Mouse (Mus musculus): Measurements from ENCODE around the gene Zfp131. TPM values are rescaled to one million over a fixed set of nuclear protein-coding genes. Genes with fewer than 3 reads are reported as not detected.

Gene Zfp131
- polyA plus RNA-seq, 1 experiment from 2014 or later: 37.2 TPM

Other genes starting within 250 kb of the Zfp131 start
- gene Ccl28, start 167.1 kb downstream of the Zfp131 start, polyA plus RNA-seq (2015; fragmentation: Nextera tagmentation; extraction: Ambion mirVana): 0.25 and 0.43 TPM in 2 replicates
- gene Hmgcs1, start 100.5 kb downstream of the Zfp131 start, polyA plus RNA-seq (2015; fragmentation: Nextera tagmentation; extraction: Ambion mirVana): 381 and 414 TPM in 2 replicates
- 3.6 and 3.8 TPM in 2 replicates for gene Nim1k, start 35.0 kb downstream of the Zfp131 start, polyA plus RNA-seq (2015; fragmentation: Nextera tagmentation; extraction: Ambion mirVana)
- gene AF067063, start 39.3 kb upstream of the Zfp131 start, polyA plus RNA-seq (2015; fragmentation: Nextera tagmentation; extraction: Ambion mirVana): 0.38 TPM in 1 of 2 replicates, not detected in the other
- gene D13Ertd608e, start 45.1 kb upstream of the Zfp131 start, polyA plus RNA-seq (2015; fragmentation: Nextera tagmentation; extraction: Ambion mirVana): not detected in 2 replicates
- gene Tcstv1, start 103.9 kb upstream of the Zfp131 start, polyA plus RNA-seq (2015; fragmentation: Nextera tagmentation; extraction: Ambion mirVana): not detected in 2 replicates
- not detected in 2 replicates for gene Gm21761, start 138.4 kb upstream of the Zfp131 start, polyA plus RNA-seq (2015; fragmentation: Nextera tagmentation; extraction: Ambion mirVana)
- not detected in 2 replicates for gene B020031M17Rik, start 159.9 kb upstream of the Zfp131 start, polyA plus RNA-seq (2015; fragmentation: Nextera tagmentation; extraction: Ambion mirVana)
- gene Gm36079, start 236.1 kb upstream of the Zfp131 start, polyA plus RNA-seq (2015; fragmentation: Nextera tagmentation; extraction: Ambion mirVana): not detected in 2 replicates

All from neural tube, embryonic 13.5 days (tissue).